Mouse (Mus musculus): Measurements from ENCODE around the gene Gm5485. TPM values are rescaled to one million over a fixed set of nuclear protein-coding genes. Genes with fewer than 3 reads are reported as not detected.

The Gm5485 gene
- polyA plus RNA-seq, 1 experiment from 2014 or later = not detected

GRCm38 (mm10) chr16:48360887-48361286, 51.3 kb downstream of the Gm5485 start:
- no peak overlapping the region for H3K4me2 ChIP-seq
- WGBS = 92% methylated on average over 12 of the region's 12 CpGs
- H3K4me1 ChIP-seq = no peaks in the 10 kb centered on the region
- H3K36me3 ChIP-seq (replicated peaks) = no peaks in the 10 kb centered on the region
- no peaks in the 10 kb centered on the region for H3K9me3 ChIP-seq
- no peak overlapping the region for H3K27ac ChIP-seq
- H3K27me3 ChIP-seq = no peaks in the 10 kb centered on the region
- no peak overlapping the region for H3K4me3 ChIP-seq (replicated peaks)
- no peak for ATAC-seq (ENCODE audit: low FRiP score)
- no peak overlapping the region for H3K9ac ChIP-seq

GRCm38 (mm10) chr16:48356417-48356816, 55.8 kb downstream of the Gm5485 start:
- ATAC-seq (ENCODE audit: low FRiP score) = no peak
- Histone ChIP-seq H3K9me3 (no peaks in the 10 kb centered on the region), H3K9ac (no peak overlapping the region), H3K36me3 (replicated peaks) (no peaks in the 10 kb centered on the region), H3K4me2 (no peak overlapping the region), H3K27me3 (no peaks in the 10 kb centered on the region), H3K4me3 (replicated peaks) (no peak overlapping the region), H3K27ac (no peak overlapping the region), H3K4me1 (no peaks in the 10 kb centered on the region)
- WGBS = 92% methylated on average over 1 of the region's 1 CpGs

- no peak overlapping the region for H3K4me3 ChIP-seq (replicated peaks)
- WGBS = 84% methylated on average over 5 of the region's 5 CpGs
- no peaks in the 10 kb centered on the region for H3K9me3 ChIP-seq
- no peak overlapping the region for H3K27ac ChIP-seq
- H3K9ac ChIP-seq = no peak overlapping the region
- ATAC-seq (ENCODE audit: low FRiP score) = no peak
- no peak overlapping the region for H3K4me2 ChIP-seq
- no peaks in the 10 kb centered on the region for H3K36me3 ChIP-seq (replicated peaks)
- no peaks in the 10 kb centered on the region for H3K4me1 ChIP-seq
- no peaks in the 10 kb centered on the region for H3K27me3 ChIP-seq
Observed at GRCm38 (mm10) chr16:48355716-48356115, 56.5 kb downstream of the Gm5485 start.

Other genes starting within 250 kb of the Gm5485 start
- not detected in 2 replicates for gene Dppa4, start 128.7 kb downstream of the Gm5485 start, polyA plus RNA-seq (2016; fragmentation: Nextera tagmentation; extraction: Ambion mirVana)
- gene Dppa2, start 108.5 kb downstream of the Gm5485 start, polyA plus RNA-seq (2016; fragmentation: Nextera tagmentation; extraction: Ambion mirVana) = not detected in 2 replicates
- gene Morc1, start 18.8 kb upstream of the Gm5485 start, polyA plus RNA-seq (2016; fragmentation: Nextera tagmentation; extraction: Ambion mirVana) = not detected in 2 replicates

Measured in forebrain, embryonic 12.5 days (tissue).